Mouse (Mus musculus): Measurements from ENCODE around the gene Gm17571.

Gm17571 gene

GRCm38 (mm10) chr9:13446703-13447285, at the start of gene Gm17571:
Gene Gm17571 (minus strand): TSS chr9:13446753.
- no peak for DNase-seq (ENCODE audit: low spot score in 2 of 2)

- DNase-seq (ENCODE audit: low spot score in 2 of 2): no peak
These were observed 49.0 kb upstream of the Gm17571 start for GRCm38 (mm10) chr9:13495530-13495929.

- DNase-seq (ENCODE audit: low spot score in 2 of 2): no peak
These were observed 47.2 kb upstream of the Gm17571 start for GRCm38 (mm10) chr9:13493746-13494145.

GRCm38 (mm10) chr9:13492807-13493206, 46.3 kb upstream of the Gm17571 start:
- no peak for DNase-seq (ENCODE audit: low spot score in 2 of 2)

GRCm38 (mm10) chr9:13491854-13492620, 45.5 kb upstream of the Gm17571 start:
- no peak for DNase-seq (ENCODE audit: low spot score in 2 of 2)

- no peak for DNase-seq (ENCODE audit: low spot score in 2 of 2)
These were observed 44.6 kb upstream of the Gm17571 start for GRCm38 (mm10) chr9:13491107-13491506.

GRCm38 (mm10) chr9:13485914-13486313, 39.4 kb upstream of the Gm17571 start:
- no peak for DNase-seq (ENCODE audit: low spot score in 2 of 2)

GRCm38 (mm10) chr9:13484267-13485240, 38.0 kb upstream of the Gm17571 start:
- DNase-seq (ENCODE audit: low spot score in 2 of 2): peak; percentile 43 to 47

- DNase-seq (ENCODE audit: low spot score in 2 of 2): no peak
These were observed 36.9 kb upstream of the Gm17571 start for GRCm38 (mm10) chr9:13483199-13484068.

GRCm38 (mm10) chr9:13479275-13479674, 32.7 kb upstream of the Gm17571 start:
- DNase-seq (ENCODE audit: low spot score in 2 of 2): no peak

- no peak for DNase-seq (ENCODE audit: low spot score in 2 of 2)
These were observed 28.4 kb upstream of the Gm17571 start for GRCm38 (mm10) chr9:13474951-13475350.

GRCm38 (mm10) chr9:13470013-13470412, 23.5 kb upstream of the Gm17571 start:
- no peak for DNase-seq (ENCODE audit: low spot score in 2 of 2)

- no peak for DNase-seq (ENCODE audit: low spot score in 2 of 2)
These were observed 22.2 kb upstream of the Gm17571 start for GRCm38 (mm10) chr9:13468778-13469177.

- no peak for DNase-seq (ENCODE audit: low spot score in 2 of 2)
These were observed 21.2 kb upstream of the Gm17571 start for GRCm38 (mm10) chr9:13467745-13468144.

GRCm38 (mm10) chr9:13466816-13467215, 20.3 kb upstream of the Gm17571 start:
- DNase-seq (ENCODE audit: low spot score in 2 of 2): no peak

GRCm38 (mm10) chr9:13466351-13466750, 19.8 kb upstream of the Gm17571 start:
- no peak for DNase-seq (ENCODE audit: low spot score in 2 of 2)

- DNase-seq (ENCODE audit: low spot score in 2 of 2): no peak
These were observed 18.9 kb upstream of the Gm17571 start for GRCm38 (mm10) chr9:13465358-13466020.

GRCm38 (mm10) chr9:13460926-13461325, 14.4 kb upstream of the Gm17571 start:
- DNase-seq (ENCODE audit: low spot score in 2 of 2): no peak

- no peak for DNase-seq (ENCODE audit: low spot score in 2 of 2)
These were observed 13.5 kb upstream of the Gm17571 start for GRCm38 (mm10) chr9:13460012-13460411.

- no peak for DNase-seq (ENCODE audit: low spot score in 2 of 2)
These were observed 12.8 kb upstream of the Gm17571 start for GRCm38 (mm10) chr9:13459371-13459770.

- DNase-seq (ENCODE audit: low spot score in 2 of 2): peak; percentile 30 to 36
These were observed 11.2 kb upstream of the Gm17571 start for GRCm38 (mm10) chr9:13457774-13458173.

Measured in right cerebral cortex, adult 2 months (tissue).